In the genomic region with DNA sequence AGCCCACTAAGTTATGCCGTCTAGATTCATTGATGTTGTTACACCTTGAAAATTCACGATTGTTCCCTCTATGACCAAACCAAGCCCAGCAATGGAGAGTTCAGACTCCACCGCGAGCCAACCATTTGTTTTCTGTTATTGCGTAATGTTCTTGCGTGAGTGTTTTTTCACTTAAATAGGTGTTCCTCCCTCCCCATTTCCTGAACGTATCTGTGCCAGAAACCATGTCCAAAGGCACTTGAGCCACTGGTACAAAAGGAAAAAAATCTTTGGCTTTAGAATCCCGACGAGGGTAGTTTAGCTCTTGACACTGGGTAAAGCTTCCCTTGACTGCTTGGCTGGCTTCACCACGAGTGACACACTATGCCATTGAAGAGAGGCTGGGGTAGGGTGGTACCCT, we compare ENCODE assay signal across 29 mouse cellular contexts. TPM values are rescaled to one million over a fixed set of nuclear protein-coding genes. Genes with fewer than 3 reads are reported as not detected.
DNase-seq lines count a peak whose midpoint lies in the region; ATAC-seq and TF ChIP-seq lines count a peak whose summit lies in the region.
"Had no signal": no experiment of that assay in that cellular context is flagged by ENCODE, and none has a peak within 500 bp of the region (broad histone marks: within the 10 kb centered on the region; RNA-seq: fewer than 3 reads in every experiment).

No protein-coding gene starts in this region.

- H3K4me1 ChIP-seq in heart, embryonic 12.5 days (replicated peaks): peaks cover 4% of the 10 kb centered on the region; the same call in 1 of the 2 replicates
- peaks cover 2% of the 10 kb centered on the region; the same call in 1 of the 2 replicates for H3K4me1 ChIP-seq in liver, postnatal 0 days (ENCODE audit: insufficient read depth)
- H3K4me1 ChIP-seq in midbrain, embryonic 13.5 days (replicated peaks): peaks cover 9% of the 10 kb centered on the region

- H3K36me3 ChIP-seq in heart, embryonic 12.5 days: no peaks in the 10 kb centered on the region
- no peaks in the 10 kb centered on the region for H3K36me3 ChIP-seq in liver, postnatal 0 days (replicated peaks; ENCODE audit: insufficient read depth, low read length)
- H3K36me3 ChIP-seq in midbrain, embryonic 13.5 days: no peaks in the 10 kb centered on the region
- H3K36me3 ChIP-seq: embryonic facial prominence, embryonic 13.5 days; heart, embryonic 15.5 days; limb, embryonic 15.5 days; neural tube, embryonic 12.5 days had no signal

- H3K9ac ChIP-seq in heart, embryonic 12.5 days: no peak overlapping the region
- H3K9ac ChIP-seq in liver, postnatal 0 days (replicated peaks): no peak overlapping the region
- no peak overlapping the region for H3K9ac ChIP-seq in midbrain, embryonic 13.5 days (replicated peaks)
- H3K9ac ChIP-seq: embryonic facial prominence, embryonic 13.5 days; forebrain, embryonic 13.5 days; heart, embryonic 15.5 days; hindbrain, embryonic 14.5 days; limb, embryonic 15.5 days; lung, embryonic 14.5 days; neural tube, embryonic 12.5 days had no signal

- no peak overlapping the region for H3K4me2 ChIP-seq in heart, embryonic 12.5 days
- H3K4me2 ChIP-seq in liver, postnatal 0 days (ENCODE audit: low read depth, low read length): no peak overlapping the region
- H3K4me2 ChIP-seq in midbrain, embryonic 13.5 days (replicated peaks): no peak overlapping the region
- H3K4me2 ChIP-seq: embryonic facial prominence, embryonic 13.5 days; forebrain, embryonic 13.5 days; heart, embryonic 15.5 days; hindbrain, embryonic 14.5 days; limb, embryonic 15.5 days; lung, embryonic 14.5 days; neural tube, embryonic 12.5 days had no signal

- no peak overlapping the region for H3K4me3 ChIP-seq in heart, embryonic 12.5 days
- no peak overlapping the region for H3K4me3 ChIP-seq in liver, postnatal 0 days (ENCODE audit: low read depth, low read length)
- no peak overlapping the region for H3K4me3 ChIP-seq in midbrain, embryonic 13.5 days (replicated peaks)
- H3K4me3 ChIP-seq: embryonic facial prominence, embryonic 13.5 days; erythroblast, embryonic 14.5 days; forebrain, embryonic 13.5 days; heart, embryonic 15.5 days; limb, embryonic 15.5 days; neural tube, embryonic 12.5 days had no signal

- no peak for ATAC-seq in heart, embryonic 12.5 days (ENCODE audit: insufficient number of reproducible peaks, low FRiP score)
- ATAC-seq in liver, postnatal 0 days: no peak
- no peak for ATAC-seq in midbrain, embryonic 13.5 days
- ATAC-seq: activated CD4-positive, CD25-positive, alpha-beta regulatory T cell, adult 4 months; forebrain, embryonic 13.5 days; inflammation-experienced regulatory T-cells, adult 6 months had no signal

- no peak for TF ChIP-seq CTCF in liver, postnatal 0 days (IDR thresholded peaks at IDR 0.05; ENCODE audit: low read depth)

- intact Hi-C loops in heart, postnatal 25 days (cut with DNase I): no loop called here

- no peak overlapping the region for H3K27ac ChIP-seq in heart, embryonic 12.5 days (ENCODE audit: poor library complexity, severe bottlenecking)
- 0 out of 2 replicates have a peak overlapping the region, but pooled peaks have one; percentile 16 for H3K27ac ChIP-seq in liver, postnatal 0 days (ENCODE audit: low read depth)
- H3K27ac ChIP-seq in midbrain, embryonic 13.5 days: no peak overlapping the region
- H3K27ac ChIP-seq: embryonic facial prominence, embryonic 13.5 days; forebrain, embryonic 13.5 days; heart, embryonic 15.5 days; hindbrain, embryonic 14.5 days; kidney, postnatal 0 days; limb, embryonic 15.5 days; neural tube, embryonic 12.5 days had no signal

- H3K27me3 ChIP-seq in heart, embryonic 12.5 days (replicated peaks): no peaks in the 10 kb centered on the region
- peaks cover 6% of the 10 kb centered on the region; the same call in 1 of the 2 replicates for H3K27me3 ChIP-seq in liver, postnatal 0 days (ENCODE audit: insufficient read depth, low read length)
- peaks cover 12% of the 10 kb centered on the region for H3K27me3 ChIP-seq in midbrain, embryonic 13.5 days
- H3K27me3 ChIP-seq: heart, embryonic 15.5 days; limb, embryonic 15.5 days had no signal

- no peak for TF ChIP-seq EP300 in liver, postnatal 0 days (IDR thresholded peaks at IDR 0.05; ENCODE audit: low read depth)

- DNase-seq in gastrocnemius, adult 18-20 months (ENCODE audit: low spot score): peak; percentile 24
- no peak for DNase-seq in gastrocnemius, adult 8-10 months (ENCODE audit: low spot score in 2 of 2)
- DNase-seq in heart, adult 8-10 months (ENCODE audit: low spot score): peak; percentile 74
- DNase-seq in liver, postnatal 0 days: no peak
- no peak for DNase-seq in liver
- DNase-seq in heart, postnatal 25 days (ENCODE audit: low spot score): peak; percentile 7
- DNase-seq: adrenal gland, adult 8-10 months; cerebellum, adult 2 months; cerebellum, postnatal 25 days; embryo, embryonic 11 days; gastrocnemius, postnatal 10 days; kidney, adult 18-20 months; left cerebral cortex, postnatal 4 days; lung, embryonic 14.5 days; midbrain, embryonic 14.5 days; right cerebral cortex, postnatal 14 days; spleen, adult 18-20 months had no signal

- H3K9me3 ChIP-seq in heart, embryonic 12.5 days (replicated peaks): 0 out of 2 replicates have a peak, but pooled peaks cover 4% of the 10 kb centered on the region
- H3K9me3 ChIP-seq in liver, postnatal 0 days (ENCODE audit: low read length): no peaks in the 10 kb centered on the region
- H3K9me3 ChIP-seq in midbrain, embryonic 13.5 days: no peaks in the 10 kb centered on the region
- H3K9me3 ChIP-seq: embryonic facial prominence, embryonic 13.5 days; forebrain, embryonic 13.5 days; heart, embryonic 15.5 days; limb, embryonic 15.5 days; neural tube, embryonic 12.5 days had no signal

- WGBS in heart, embryonic 12.5 days: 79% methylated on average over 10 of the region's 10 CpGs
- 62% methylated on average over 10 of the region's 10 CpGs for WGBS in liver, postnatal 0 days (ENCODE audit: insufficient replicate concordance)
- 91% methylated on average over 10 of the region's 10 CpGs for WGBS in midbrain, embryonic 13.5 days

RNA-seq across cellular contexts. Expression of gene Itga1, which starts 4.4 kb away (rescaled TPM):
- total RNA-seq in gastrocnemius, adult 18-20 months (2021): 1 to 10 TPM; 8.0 to 8.4 TPM
- 1 to 10 TPM; 5.5 to 6.9 (median 6.5) TPM for total RNA-seq in gastrocnemius, adult 8-10 months (2022)
- total RNA-seq in heart, adult 8-10 months (2022): 10 to 100 TPM; 24.4 to 34.2 (median 33.7) TPM
- 33.0 and 33.3 TPM in 2 replicates for polyA plus RNA-seq in heart, embryonic 12.5 days (2016; fragmentation: Nextera tagmentation; extraction: Ambion mirVana)
- polyA plus RNA-seq in liver, postnatal 0 days (2015; fragmentation: Nextera tagmentation; extraction: Ambion mirVana): 4.9 and 5.9 TPM in 2 replicates
- 10 to 100 TPM; 41.1 to 45.2 TPM for total RNA-seq in heart, postnatal 25 days (2021)
- polyA plus RNA-seq in midbrain, embryonic 13.5 days (2015; fragmentation: Nextera tagmentation; extraction: Ambion mirVana): 5.6 and 6.4 TPM in 2 replicates
- polyA plus RNA-seq: erythroblast, embryonic 14.5 days had no signal

RNA-seq across cellular contexts. Expression of gene Gm49395, which starts 4.5 kb away (rescaled TPM):
- total RNA-seq in gastrocnemius, adult 18-20 months (2021): 1 to 10 TPM; 1.5 to 1.6 TPM
- 1 to 10 TPM; 2.0 to 3.2 (median 2.3) TPM for total RNA-seq in gastrocnemius, adult 8-10 months (2022)
- 10 to 100 TPM in 1 of 4 experiments, 1 to 10 TPM in 3; 7.6 to 12.9 (median 9.2) TPM for total RNA-seq in heart, adult 8-10 months (2022)
- 8.1 and 9.2 TPM in 2 replicates for polyA plus RNA-seq in heart, embryonic 12.5 days (2016; fragmentation: Nextera tagmentation; extraction: Ambion mirVana)
- 3.9 and 4.0 TPM in 2 replicates for polyA plus RNA-seq in liver, postnatal 0 days (2015; fragmentation: Nextera tagmentation; extraction: Ambion mirVana)
- total RNA-seq in heart, postnatal 25 days (2021): 10 to 100 TPM; 11.2 to 12.7 TPM
- 2.1 and 3.0 TPM in 2 replicates for polyA plus RNA-seq in midbrain, embryonic 13.5 days (2015; fragmentation: Nextera tagmentation; extraction: Ambion mirVana)

RNA-seq across cellular contexts. Expression of gene Pelo, which starts 16.2 kb away (rescaled TPM):
- 10 to 100 TPM; 10.3 to 11.1 TPM for total RNA-seq in gastrocnemius, adult 18-20 months (2021)
- total RNA-seq in gastrocnemius, adult 8-10 months (2022): 10 to 100 TPM in 1 of 4 experiments, 1 to 10 TPM in 3; 7.9 to 10.0 (median 9.2) TPM
- 10 to 100 TPM; 14.1 to 19.2 (median 17.9) TPM for total RNA-seq in heart, adult 8-10 months (2022)
- polyA plus RNA-seq in heart, embryonic 12.5 days (2016; fragmentation: Nextera tagmentation; extraction: Ambion mirVana): 7.1 TPM in 2 replicates
- 4.7 and 5.4 TPM in 2 replicates for polyA plus RNA-seq in liver, postnatal 0 days (2015; fragmentation: Nextera tagmentation; extraction: Ambion mirVana)
- 10 to 100 TPM; 14.1 to 16.0 TPM for total RNA-seq in heart, postnatal 25 days (2021)
- 4.4 and 5.0 TPM in 2 replicates for polyA plus RNA-seq in midbrain, embryonic 13.5 days (2015; fragmentation: Nextera tagmentation; extraction: Ambion mirVana)

Comparison
In these comparisons a context has a peak if more than half of its experiments do, and no peak if none do; other contexts are left out.
1. DNase-seq: peak in gastrocnemius, adult 18-20 months (single experiment), heart, adult 8-10 months (single experiment) and heart, postnatal 25 days (single experiment); none in gastrocnemius, adult 8-10 months (0 of 2), liver, postnatal 0 days (single experiment) and liver (single experiment).